Mouse (Mus musculus): ENCODE data around the gene Wnk1.

Wnk1 gene

GRCm38 (mm10) chr6:120040557-120040857 is 2.0 kb upstream of the Wnk1 start:
- in situ Hi-C loops (cut with MboI), result no loop called here

GRCm38 (mm10) chr6:120039668-120040556 is 1.4 kb upstream of the Wnk1 start:
- in situ Hi-C loops (cut with MboI), result loop anchor here (5.0 kb wide), 1 partner anchor 152 kb away; no protein-coding TSS in a partner anchor

GRCm38 (mm10) chr6:120039256-120039563 is 738 bp upstream of the Wnk1 start:
- in situ Hi-C loops (cut with MboI), result loop anchor here (5.0 kb wide), 1 partner anchor 153 kb away; no protein-coding TSS in a partner anchor

- in situ Hi-C loops (cut with MboI), result loop anchor here (5.0 kb wide), 1 partner anchor 154 kb away; no protein-coding TSS in a partner anchor
Observed at GRCm38 (mm10) chr6:120037636-120038365, 671 bp downstream of the Wnk1 start.

GRCm38 (mm10) chr6:120037004-120037635 is 1.4 kb downstream of the Wnk1 start:
- in situ Hi-C loops (cut with MboI), result loop anchor here (5.0 kb wide), 1 partner anchor 155 kb away; no protein-coding TSS in a partner anchor

GRCm38 (mm10) chr6:120024577-120024976 is 13.9 kb downstream of the Wnk1 start:
- in situ Hi-C loops (cut with MboI), result no loop called here

- in situ Hi-C loops (cut with MboI), result no loop called here
Observed at GRCm38 (mm10) chr6:120023746-120024145, 14.7 kb downstream of the Wnk1 start.

- in situ Hi-C loops (cut with MboI), result no loop called here
Observed at GRCm38 (mm10) chr6:120022042-120022441, 16.4 kb downstream of the Wnk1 start.

GRCm38 (mm10) chr6:120019697-120020096 is 18.8 kb downstream of the Wnk1 start:
- in situ Hi-C loops (cut with MboI), result no loop called here

- in situ Hi-C loops (cut with MboI), result no loop called here
Observed at GRCm38 (mm10) chr6:120013125-120013524, 25.3 kb downstream of the Wnk1 start.

GRCm38 (mm10) chr6:120011440-120011839 is 27.0 kb downstream of the Wnk1 start:
- in situ Hi-C loops (cut with MboI), result no loop called here

GRCm38 (mm10) chr6:120011001-120011400 is 27.5 kb downstream of the Wnk1 start:
- in situ Hi-C loops (cut with MboI), result no loop called here

GRCm38 (mm10) chr6:120010535-120010934 is 27.9 kb downstream of the Wnk1 start:
- in situ Hi-C loops (cut with MboI), result no loop called here

- in situ Hi-C loops (cut with MboI), result loop anchor here (10.0 kb wide), 1 partner anchor 193 kb away; no protein-coding TSS in a partner anchor
Observed at GRCm38 (mm10) chr6:120001718-120002117, 36.8 kb downstream of the Wnk1 start.

GRCm38 (mm10) chr6:119996480-119996879 is 42.0 kb downstream of the Wnk1 start:
- in situ Hi-C loops (cut with MboI), result no loop called here

GRCm38 (mm10) chr6:119924235-119925005 is 114.1 kb downstream of the Wnk1 start:
- in situ Hi-C loops (cut with MboI), result no loop called here

GRCm38 (mm10) chr6:119922544-119922943 is 115.9 kb downstream of the Wnk1 start:
- in situ Hi-C loops (cut with MboI), result no loop called here

GRCm38 (mm10) chr6:119922136-119922535 is 116.3 kb downstream of the Wnk1 start:
- in situ Hi-C loops (cut with MboI), result no loop called here

- in situ Hi-C loops (cut with MboI), result no loop called here
Observed at GRCm38 (mm10) chr6:119918561-119919181, 119.8 kb downstream of the Wnk1 start.

- in situ Hi-C loops (cut with MboI), result no loop called here
Observed at GRCm38 (mm10) chr6:119915710-119916109, 122.8 kb downstream of the Wnk1 start.

- in situ Hi-C loops (cut with MboI), result no loop called here
Observed at GRCm38 (mm10) chr6:119912046-119912445, 126.4 kb downstream of the Wnk1 start.

Data from mature B cell (primary cell).